Mouse (Mus musculus) T-cell, adult 2 months (primary cell): ENCODE results near the gene Gm42878.

ENCODE experiments used
- DNase-seq: peaks from one replicate; pipeline ENCODE4 v3.0.0; 2022; ENCODE audit warnings: low spot score

Gene Gm42878

GRCm38 (mm10) chr5:121544910-121545792 is at the start of gene Gm42878, which contains the start of gene Adam1a:
Gene Gm42878, minus strand, starts transcription at chr5:121545482.
Gene Adam1a, minus strand, starts transcription at chr5:121545482.
- DNase-seq, result peak; percentile 56

GRCm38 (mm10) chr5:121594714-121595313 is 49.5 kb upstream of the Gm42878 start:
- DNase-seq, result no peak

DNA sequence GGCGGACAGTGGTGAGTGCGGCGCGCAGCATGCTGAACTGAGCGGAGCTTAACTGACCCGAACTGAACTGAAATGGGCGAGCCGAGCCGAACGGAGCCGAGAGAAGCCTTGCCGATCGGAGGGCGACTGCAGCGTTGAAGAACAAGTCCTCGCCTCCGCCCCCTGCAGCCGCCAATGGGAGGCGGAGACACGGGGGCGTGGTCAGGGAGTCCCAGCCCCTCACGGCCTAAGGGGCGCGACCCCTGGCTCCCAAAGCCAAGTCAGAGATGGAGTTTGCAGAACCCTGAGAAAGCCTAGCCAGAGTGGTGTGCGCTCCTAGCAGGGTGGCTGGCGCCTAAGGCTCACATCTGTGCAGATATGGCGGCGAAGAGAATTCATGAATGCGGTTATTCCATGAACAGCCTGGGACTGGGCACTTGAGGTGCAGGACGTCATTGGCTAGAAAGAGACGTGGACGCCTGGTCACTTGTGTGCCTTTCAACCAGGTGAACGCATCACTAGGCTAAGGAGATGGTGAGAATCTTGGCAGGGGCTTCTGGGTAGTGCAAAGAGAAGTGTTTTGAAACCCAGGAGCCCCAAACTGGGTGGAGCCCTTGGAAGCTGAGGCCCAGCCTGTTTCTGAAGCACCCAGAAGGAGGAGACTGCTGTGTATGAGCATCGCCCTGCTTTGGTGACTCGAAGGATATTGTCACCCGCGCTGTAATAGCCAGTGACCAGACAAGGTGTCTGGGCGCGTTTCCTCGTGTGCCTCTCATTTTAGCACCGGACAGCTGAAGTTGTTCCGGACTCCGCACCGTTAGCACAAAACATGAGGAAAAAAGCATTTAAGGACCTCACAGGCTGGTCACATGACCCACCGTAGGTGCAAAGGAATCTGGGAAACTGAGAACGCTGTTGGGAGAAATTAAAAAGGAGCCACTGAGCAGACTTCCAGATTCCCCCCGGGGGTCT is 48.4 kb upstream of the Gm42878 start, which contains the start of gene Aldh2:
Gene Aldh2 (minus strand): TSS at position 374 of the 951 bp plus-strand sequence.
- peak; percentile 73 for DNase-seq

GRCm38 (mm10) chr5:121592816-121593407 is 47.6 kb upstream of the Gm42878 start:
- DNase-seq, result no peak

DNA sequence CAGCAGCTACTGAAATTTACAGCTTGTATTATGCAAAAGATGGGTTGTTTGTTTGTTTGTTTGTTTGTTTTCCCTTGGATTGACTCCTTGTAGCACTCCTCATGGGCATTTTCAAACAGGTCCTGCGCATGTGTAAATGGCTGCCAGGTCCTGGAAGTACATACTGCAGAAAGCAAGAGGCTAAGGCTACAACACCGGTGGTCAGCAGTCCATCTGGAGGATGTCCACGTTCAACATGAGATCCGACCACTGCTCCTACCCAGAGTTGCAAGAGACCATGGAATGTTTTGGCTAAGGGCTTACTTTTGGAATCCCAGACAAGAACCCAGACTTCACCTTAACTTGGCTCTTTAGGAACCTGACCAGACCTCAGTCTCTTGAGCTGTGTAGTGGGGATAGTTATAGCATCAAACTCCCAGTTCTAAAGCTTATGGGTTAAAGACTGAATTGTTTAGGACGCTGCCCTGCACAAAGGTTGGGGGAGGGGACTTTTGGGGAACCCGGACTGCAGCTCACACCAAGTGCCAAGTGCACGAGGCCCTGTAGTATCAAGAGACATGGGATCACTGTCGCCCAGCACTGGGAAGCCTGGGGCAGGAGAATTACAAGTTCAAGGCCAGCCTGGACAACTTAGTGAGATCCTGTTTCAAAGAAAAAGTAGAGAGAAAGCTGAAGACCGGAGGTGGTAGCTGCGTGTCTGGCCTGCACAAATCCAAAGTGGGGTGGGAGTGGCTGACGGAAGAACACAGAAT is 47.0 kb upstream of the Gm42878 start:
- DNase-seq, result no peak

DNA sequence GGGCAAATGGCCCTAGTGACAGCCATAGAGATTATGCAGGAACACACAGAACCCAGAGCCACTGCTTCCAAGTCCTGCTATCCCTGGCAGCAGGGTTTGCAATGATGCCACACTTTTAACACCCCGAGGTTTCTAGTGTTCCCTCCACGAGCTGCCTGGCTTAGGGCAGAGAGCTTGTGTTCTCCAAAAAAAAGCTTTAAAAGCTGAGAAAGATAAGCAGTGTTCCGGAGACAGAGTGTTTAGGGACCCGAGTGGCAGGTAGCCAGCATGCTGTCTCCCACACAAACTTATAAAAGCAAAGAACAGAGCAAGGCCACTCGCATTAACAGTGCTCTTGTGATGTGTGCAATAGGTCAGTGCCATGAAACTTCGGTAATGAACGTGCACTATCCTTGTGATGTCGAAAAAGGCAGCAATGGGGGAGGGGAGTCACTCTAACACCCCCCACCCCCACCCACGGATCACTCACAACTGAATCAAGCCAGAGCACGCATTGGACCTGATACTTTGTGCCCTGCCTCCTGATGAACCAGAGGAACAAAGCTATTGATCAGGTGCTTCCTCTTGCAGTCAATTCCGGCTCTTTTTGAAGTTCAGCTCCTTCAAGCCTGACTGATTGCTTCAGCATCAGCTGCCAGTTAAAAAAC is 46.3 kb upstream of the Gm42878 start:
- no peak for DNase-seq

DNA sequence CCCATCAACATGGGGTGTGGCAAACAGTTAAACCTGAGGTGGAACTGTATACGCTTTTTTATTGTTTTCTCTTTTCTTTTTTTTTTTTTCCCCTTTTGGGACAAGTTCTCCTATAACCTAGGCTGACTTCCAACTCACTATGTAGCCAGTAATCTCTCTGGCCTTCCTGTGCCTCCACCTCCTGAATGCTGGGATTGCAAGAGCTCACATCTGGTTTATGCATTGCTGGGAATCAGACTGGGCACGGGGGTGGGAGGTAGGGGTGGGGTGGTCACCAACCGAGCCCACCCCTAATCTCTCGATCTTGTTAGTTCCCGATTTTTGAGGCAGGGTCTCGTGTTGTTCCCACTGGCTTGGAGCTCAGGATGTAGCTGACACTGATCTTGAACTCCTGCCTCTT is 44.6 kb upstream of the Gm42878 start:
- DNase-seq, result no peak

DNA sequence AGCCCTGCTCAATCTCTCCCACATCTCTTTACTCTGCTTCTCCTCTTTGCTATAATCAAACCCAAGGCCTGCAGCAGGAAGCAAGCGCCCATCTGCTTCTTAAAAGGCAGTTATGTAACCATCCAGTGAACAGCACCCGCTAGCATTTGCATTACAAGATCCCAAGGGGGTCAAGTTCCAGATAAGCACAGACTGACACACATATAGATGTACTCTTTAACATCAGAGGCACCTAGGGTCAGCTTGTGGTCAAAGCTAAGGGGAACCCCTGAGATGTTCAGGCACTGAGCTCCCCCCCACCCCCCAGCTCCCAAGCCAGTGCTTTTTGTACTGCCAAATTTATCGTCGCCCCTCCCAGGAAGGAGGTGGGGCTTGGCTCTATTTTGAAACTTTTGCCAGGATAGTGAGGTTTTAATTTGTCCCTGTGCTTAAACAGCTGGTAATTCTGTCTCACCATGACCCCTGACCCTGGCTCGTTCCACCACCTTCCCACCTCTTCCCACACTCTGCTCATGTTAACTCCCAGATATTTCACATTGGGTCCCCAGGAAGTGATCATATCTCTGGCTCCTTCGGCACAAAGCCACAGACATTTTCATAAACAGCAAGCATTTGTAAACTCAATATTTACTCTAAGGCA is 41.2 kb upstream of the Gm42878 start:
- peak; percentile 9 for DNase-seq

DNA sequence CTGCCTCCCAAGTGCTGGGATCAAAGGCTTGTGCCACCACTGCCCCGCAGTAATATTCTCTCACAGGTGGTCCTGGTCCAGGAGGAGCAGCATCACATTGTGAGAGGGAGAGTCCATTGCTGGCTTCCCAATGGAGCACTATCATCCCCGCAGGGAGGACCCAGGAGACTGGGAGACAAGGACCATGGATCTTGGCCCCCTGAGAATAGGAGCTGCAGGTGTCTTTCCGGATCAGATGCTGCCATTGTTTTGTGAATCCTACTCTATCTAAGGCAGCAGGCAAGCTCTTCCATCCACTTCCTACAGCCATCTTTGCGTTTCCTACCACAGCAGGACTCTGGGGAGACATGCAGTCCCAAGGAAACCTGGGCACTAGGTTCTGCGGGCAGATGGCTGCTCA is 40.4 kb upstream of the Gm42878 start:
- DNase-seq, result no peak

- no peak for DNase-seq
These were observed 39.7 kb upstream of the Gm42878 start for GRCm38 (mm10) chr5:121585005-121585404.

- DNase-seq, result peak; percentile 15
These were observed 38.7 kb upstream of the Gm42878 start for GRCm38 (mm10) chr5:121583765-121584501.

DNA sequence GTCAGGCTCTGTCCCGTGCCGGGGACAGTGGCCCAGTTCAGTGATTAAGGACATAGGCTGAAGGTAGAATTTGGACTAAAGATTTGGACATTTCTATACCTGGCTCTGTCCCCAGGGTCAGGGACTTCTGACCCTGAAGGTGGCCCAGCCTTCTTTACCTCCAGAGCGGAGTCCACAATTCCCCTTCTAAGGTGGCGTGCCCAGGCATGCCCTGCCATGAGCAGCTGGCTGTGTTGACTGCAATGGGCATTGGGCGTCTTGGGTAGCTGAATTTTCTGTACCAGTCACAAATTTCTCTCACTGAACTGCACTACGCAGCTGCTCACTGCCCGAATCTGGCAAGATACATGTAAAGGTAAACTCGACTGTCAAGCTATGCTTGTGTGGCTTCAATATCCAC is 36.7 kb upstream of the Gm42878 start:
- no peak for DNase-seq

DNA sequence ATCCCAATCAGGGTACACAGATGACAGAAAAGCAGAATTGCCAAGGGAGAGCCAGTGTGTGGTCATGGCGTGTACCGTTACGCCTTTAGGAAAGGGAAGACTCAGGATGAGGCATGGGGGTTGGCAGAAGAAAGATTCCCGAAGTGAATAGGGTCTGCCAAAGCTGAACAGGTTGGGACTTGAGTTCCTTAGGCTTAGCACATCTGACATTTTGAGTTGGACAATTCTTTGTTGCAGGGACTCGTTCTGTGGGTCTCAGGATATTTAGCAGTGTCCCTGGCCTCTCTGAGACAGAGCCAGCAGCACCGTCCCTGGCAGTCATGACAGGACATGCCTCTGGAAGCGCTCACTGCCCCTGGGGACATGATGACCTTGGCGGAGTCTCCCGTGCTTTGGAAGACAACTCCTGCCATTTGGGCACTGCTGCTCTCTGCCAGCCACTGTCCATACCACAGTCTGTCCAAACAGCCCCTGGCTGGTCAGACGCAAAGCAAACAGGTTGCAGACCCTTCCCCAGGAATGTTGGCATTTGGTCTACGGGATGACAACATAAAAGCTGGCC is 31.7 kb upstream of the Gm42878 start:
- DNase-seq, result no peak

DNA sequence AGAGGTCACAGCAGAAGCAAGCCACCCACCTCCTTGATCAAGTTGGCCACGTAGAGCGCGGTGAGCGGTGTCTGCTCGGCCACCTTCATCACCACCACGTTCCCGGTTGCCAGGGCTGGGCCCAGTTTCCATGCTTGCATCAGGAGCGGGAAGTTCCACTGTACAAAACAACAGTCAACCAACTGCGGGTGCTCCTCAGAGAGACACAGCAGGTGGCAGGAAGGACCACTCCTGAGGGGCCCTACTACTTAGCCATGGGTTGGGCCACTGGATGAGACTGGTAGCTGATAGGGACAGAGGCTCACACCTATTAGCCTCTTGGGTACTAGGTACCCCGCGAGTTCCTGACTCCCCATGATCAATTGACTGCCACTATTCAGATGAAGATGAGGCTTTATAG is 30.6 kb upstream of the Gm42878 start:
- DNase-seq, result no peak

DNA sequence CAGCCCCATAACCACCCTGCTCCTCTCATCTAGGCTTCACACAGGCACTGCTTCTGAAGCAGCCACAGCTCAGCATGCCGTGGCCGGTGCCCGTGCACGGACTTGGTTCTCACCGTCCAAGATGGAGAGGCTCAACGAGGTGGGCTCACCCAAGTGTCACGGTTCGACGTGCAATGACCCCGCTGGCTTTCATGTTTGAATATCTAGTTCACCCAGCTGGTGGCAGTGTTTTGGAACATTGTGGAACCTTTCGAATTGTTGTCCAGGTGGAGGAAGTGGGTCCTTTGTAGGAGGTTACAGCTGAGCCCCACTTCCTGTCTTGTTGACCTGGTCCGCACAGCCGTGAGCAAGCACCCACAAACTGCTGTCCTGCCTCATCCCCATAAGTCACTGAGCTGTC is 28.9 kb upstream of the Gm42878 start:
- DNase-seq, result peak; percentile 61

DNA sequence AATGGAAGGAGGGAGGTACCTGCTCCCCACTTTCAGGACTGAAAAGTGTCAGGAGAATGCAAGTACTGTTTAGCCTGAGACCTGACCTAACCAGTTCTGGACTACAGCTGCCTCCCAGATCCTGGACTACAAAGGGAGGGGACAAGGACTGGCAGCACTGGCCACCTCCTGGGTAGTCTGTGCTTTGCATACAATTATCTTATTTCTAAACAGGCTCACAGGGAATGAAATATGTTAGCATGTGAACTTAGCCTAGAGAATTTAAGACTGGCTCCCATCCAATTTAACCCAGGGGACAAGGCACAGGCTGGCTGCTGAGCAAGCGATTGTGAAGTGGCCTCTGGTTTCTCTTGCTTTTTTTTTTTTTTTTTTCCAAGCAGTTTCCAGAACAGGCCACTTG is 25.5 kb upstream of the Gm42878 start:
- DNase-seq, result no peak

- DNase-seq, result no peak
These were observed 24.7 kb upstream of the Gm42878 start for GRCm38 (mm10) chr5:121569881-121570420.

- DNase-seq, result no peak
These were observed 20.9 kb upstream of the Gm42878 start for GRCm38 (mm10) chr5:121566035-121566681.
